Mouse (Mus musculus): ENCODE results near the gene March7.

The March7 gene

GRCm38 (mm10) chr2:60285107-60285617 is 75.5 kb downstream of the March7 start:
- no peak for DNase-seq (ENCODE audit: low read depth, low spot score)

- peak; percentile 19 for DNase-seq (ENCODE audit: low read depth, low spot score)
Measured at GRCm38 (mm10) chr2:60288606-60289005, 78.9 kb downstream of the March7 start.

GRCm38 (mm10) chr2:60289451-60289850 is 79.8 kb downstream of the March7 start:
- DNase-seq (ENCODE audit: low read depth, low spot score): no peak

GRCm38 (mm10) chr2:60291381-60291780 is 81.7 kb downstream of the March7 start:
- no peak for DNase-seq (ENCODE audit: low read depth, low spot score)

GRCm38 (mm10) chr2:60298266-60298665 is 88.6 kb downstream of the March7 start:
- no peak for DNase-seq (ENCODE audit: low read depth, low spot score)

GRCm38 (mm10) chr2:60299323-60299722 is 89.6 kb downstream of the March7 start:
- no peak for DNase-seq (ENCODE audit: low read depth, low spot score)
